Mouse (Mus musculus): Measurements from ENCODE around the gene Epb41l2.

Gene Epb41l2

GRCm38 (mm10) chr10:25482791-25483190 is 123.2 kb downstream of the Epb41l2 start:
- in situ Hi-C loops (cut with MboI, MseI) = no loop called here

- in situ Hi-C loops (cut with MboI, MseI) = no loop called here
Observed at GRCm38 (mm10) chr10:25488456-25488855, 128.9 kb downstream of the Epb41l2 start.

- in situ Hi-C loops (cut with MboI, MseI) = no loop called here
Observed at GRCm38 (mm10) chr10:25499323-25500071, 139.9 kb downstream of the Epb41l2 start.

GRCm38 (mm10) chr10:25503250-25503649 is 143.7 kb downstream of the Epb41l2 start:
- in situ Hi-C loops (cut with MboI, MseI) = no loop called here

- in situ Hi-C loops (cut with MboI, MseI) = no loop called here
Observed at GRCm38 (mm10) chr10:25513821-25514220, 154.2 kb downstream of the Epb41l2 start.

GRCm38 (mm10) chr10:25519954-25520353 is 160.4 kb downstream of the Epb41l2 start:
- in situ Hi-C loops (cut with MboI, MseI) = no loop called here

- in situ Hi-C loops (cut with MboI, MseI) = no loop called here
Observed at GRCm38 (mm10) chr10:25520428-25520827, 160.8 kb downstream of the Epb41l2 start.

GRCm38 (mm10) chr10:25523727-25524126 is 164.1 kb downstream of the Epb41l2 start:
- in situ Hi-C loops (cut with MboI, MseI) = no loop called here

GRCm38 (mm10) chr10:25526156-25526555 is 166.6 kb downstream of the Epb41l2 start:
- in situ Hi-C loops (cut with MboI, MseI) = no loop called here

GRCm38 (mm10) chr10:25526622-25527021 is 167.0 kb downstream of the Epb41l2 start:
- in situ Hi-C loops (cut with MboI, MseI) = no loop called here

- in situ Hi-C loops (cut with MboI, MseI) = no loop called here
Observed at GRCm38 (mm10) chr10:25527126-25527525, 167.5 kb downstream of the Epb41l2 start.

- in situ Hi-C loops (cut with MboI, MseI) = no loop called here
Observed at GRCm38 (mm10) chr10:25531335-25531734, 171.7 kb downstream of the Epb41l2 start.

GRCm38 (mm10) chr10:25533105-25533504 is 173.5 kb downstream of the Epb41l2 start:
- in situ Hi-C loops (cut with MboI, MseI) = no loop called here

- in situ Hi-C loops (cut with MboI, MseI) = no loop called here
Observed at GRCm38 (mm10) chr10:25533513-25534246, 174.1 kb downstream of the Epb41l2 start.

- in situ Hi-C loops (cut with MboI, MseI) = no loop called here
Observed at GRCm38 (mm10) chr10:25534467-25534866, 174.9 kb downstream of the Epb41l2 start.

GRCm38 (mm10) chr10:25535891-25536331 is 176.3 kb downstream of the Epb41l2 start, which contains the start of gene Smlr1:
Gene Smlr1 (minus strand): TSS chr10:25536267.
- in situ Hi-C loops (cut with MboI, MseI) = no loop called here

GRCm38 (mm10) chr10:25536621-25537020 is 177.0 kb downstream of the Epb41l2 start:
- in situ Hi-C loops (cut with MboI, MseI) = no loop called here

- in situ Hi-C loops (cut with MboI, MseI) = no loop called here
Observed at GRCm38 (mm10) chr10:25538738-25539137, 179.1 kb downstream of the Epb41l2 start.

- in situ Hi-C loops (cut with MboI, MseI) = no loop called here
Observed at GRCm38 (mm10) chr10:25539146-25539770, 179.7 kb downstream of the Epb41l2 start.

GRCm38 (mm10) chr10:25539771-25540168 is 180.2 kb downstream of the Epb41l2 start:
- in situ Hi-C loops (cut with MboI, MseI) = no loop called here

GRCm38 (mm10) chr10:25541097-25541496 is 181.5 kb downstream of the Epb41l2 start:
- in situ Hi-C loops (cut with MboI, MseI) = no loop called here

- in situ Hi-C loops (cut with MboI, MseI) = no loop called here
Observed at GRCm38 (mm10) chr10:25552936-25553335, 193.3 kb downstream of the Epb41l2 start.
